Mouse (Mus musculus): ENCODE measurements around the gene Gm3633. TPM values are rescaled to one million over a fixed set of nuclear protein-coding genes. Genes with fewer than 3 reads are reported as not detected.

Gene Gm3633
- total RNA-seq (2023): not detected in 2 replicates

DNA sequence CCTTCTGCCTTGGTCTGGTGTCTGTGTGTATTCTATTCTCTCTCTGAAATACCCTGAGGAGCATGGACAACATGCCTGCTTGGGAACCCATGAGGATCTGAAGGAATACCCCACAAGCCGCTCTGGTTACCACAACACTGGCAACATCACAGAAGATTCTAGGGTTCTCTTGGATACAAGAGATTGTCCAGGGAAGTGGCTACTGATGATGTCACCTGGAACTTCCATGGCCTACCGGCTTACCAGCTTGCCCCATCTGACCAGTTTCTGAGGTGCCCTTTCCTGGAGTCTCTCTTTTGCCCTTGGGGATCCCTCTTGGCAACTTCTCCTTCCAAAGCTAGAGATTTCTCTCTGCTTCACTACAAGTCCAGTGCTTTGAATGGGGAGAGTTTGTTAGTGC lies at the start of gene Gm3633:
TSS of gene Gm3633 (minus strand) at position 101 of the 400 bp plus-strand sequence.

GRCm38 (mm10) chr14:42655638-42656037 lies 13.9 kb upstream of the Gm3633 start, which contains the start of gene Gm10378:
Gene Gm10378 (plus strand): TSS chr14:42655938.

GRCm38 (mm10) chr14:42599782-42600181 lies 41.9 kb downstream of the Gm3633 start, which contains the start of gene Gm17124:
Gene Gm17124 (minus strand): TSS chr14:42599882.

Other genes starting within 250 kb of the Gm3633 start
- gene Gm8005, start 202.2 kb downstream of the Gm3633 start, total RNA-seq (2023): not detected in 2 replicates
- not detected in 2 replicates for gene Gm8011, start 178.0 kb downstream of the Gm3633 start, total RNA-seq (2023)
- gene Gm8020, start 139.6 kb downstream of the Gm3633 start, total RNA-seq (2023): not detected in 2 replicates
- gene Gm8024, start 117.6 kb downstream of the Gm3633 start, total RNA-seq (2023): not detected in 2 replicates
- not detected in 2 replicates for gene Gm17124, start 42.0 kb downstream of the Gm3633 start, total RNA-seq (2023)
- not detected in 2 replicates for gene Gm10378, start 14.0 kb upstream of the Gm3633 start, total RNA-seq (2023)
- gene Gm3015, start 126.9 kb upstream of the Gm3633 start, total RNA-seq (2023): not detected in 2 replicates
- gene Gm10377, start 156.1 kb upstream of the Gm3633 start, total RNA-seq (2023): not detected in 2 replicates
- not detected in 2 replicates for gene Gm21977, start 211.6 kb upstream of the Gm3633 start, total RNA-seq (2023)